Mouse (Mus musculus): ENCODE measurements around the gene Tjp1.

DNA sequence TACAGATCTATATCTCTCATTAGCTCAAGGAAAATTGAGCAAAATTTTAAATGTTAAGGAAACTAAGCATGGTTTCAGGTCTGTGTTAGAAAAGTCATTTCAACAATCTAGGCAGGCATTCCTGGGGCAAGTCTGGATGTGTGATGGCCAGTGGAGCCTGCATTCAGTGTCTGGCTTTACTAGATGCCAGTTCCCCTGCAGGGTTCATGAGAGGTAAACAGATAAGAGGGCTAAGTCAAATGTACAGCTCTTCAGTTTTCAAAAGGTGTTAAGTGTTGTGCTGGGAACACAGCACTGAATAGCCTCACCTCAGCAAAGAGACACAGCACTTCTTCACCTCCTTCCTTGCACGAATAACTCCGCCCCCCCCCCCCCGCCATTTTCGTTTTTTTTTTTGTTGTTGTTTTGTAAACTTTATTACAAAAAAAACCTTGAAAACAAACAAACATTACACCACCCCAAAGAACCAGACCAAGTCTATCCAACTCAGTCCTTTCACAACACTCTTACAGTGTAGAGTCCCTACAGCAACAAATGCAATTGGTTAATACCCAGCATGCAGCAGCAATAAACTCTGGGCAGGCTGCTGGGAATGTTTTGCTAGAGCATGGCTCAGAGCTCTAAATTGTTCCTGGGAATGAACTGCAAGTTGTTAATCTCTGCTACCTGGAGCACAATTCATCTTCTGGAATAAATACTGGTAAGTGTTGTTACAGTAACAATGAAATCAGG is 177.1 kb downstream of the Tjp1 start:
- TF ChIP-seq CTCF (IDR thresholded peaks at IDR 0.05; ENCODE audit: low read depth, low read length) (no peak), POLR2A (IDR thresholded peaks at IDR 0.05; ENCODE audit: extremely low read depth, insufficient read depth, low read length) (no peak)

Data from liver, adult 2 months (tissue).